Mouse (Mus musculus): Measurements from ENCODE around the gene Sel1l3. TPM values are rescaled to one million over a fixed set of nuclear protein-coding genes. Genes with fewer than 3 reads are reported as not detected.

Sel1l3 gene
- polyA plus RNA-seq, 1 experiment, result 2.4 TPM

DNA sequence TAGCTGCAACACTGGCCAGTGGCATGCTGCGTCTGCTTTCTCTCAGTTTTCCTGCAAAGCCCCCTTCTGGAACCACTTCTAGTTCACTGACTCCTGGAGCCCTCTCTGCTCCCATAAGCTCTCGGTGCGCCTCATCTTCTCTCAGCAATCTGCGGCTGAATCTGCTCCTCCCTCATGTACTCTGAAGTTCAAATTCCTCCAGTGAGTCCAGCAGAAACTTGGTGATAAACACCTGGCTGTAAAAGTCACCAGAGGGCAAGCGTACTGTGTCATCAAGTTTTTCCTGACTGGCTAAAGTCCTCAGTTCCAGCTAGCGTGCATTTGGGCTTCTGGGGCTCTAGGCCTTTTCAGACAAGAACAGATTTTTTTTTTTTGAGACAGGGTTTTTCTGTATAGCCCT is 139.2 kb downstream of the Sel1l3 start:
- H3K27me3 ChIP-seq (ENCODE audit: control insufficient read depth, insufficient read depth, low read length), result no peaks in the 10 kb centered on the region
- H3K4me3 ChIP-seq (ENCODE audit: control insufficient read depth, insufficient read depth, low read length), result no peak overlapping the region
- no peaks in the 10 kb centered on the region for H3K4me1 ChIP-seq (replicated peaks; ENCODE audit: control insufficient read depth, insufficient read depth, low read length)
- 88% methylated on average over 6 of the region's 6 CpGs for WGBS
- no peak for DNase-seq
- H3K36me3 ChIP-seq (ENCODE audit: control insufficient read depth, insufficient read depth, low read length), result no peaks in the 10 kb centered on the region
- no peak for TF ChIP-seq POLR2A (IDR thresholded peaks at IDR 0.05; ENCODE audit: control insufficient read depth, extremely low read depth, insufficient read depth, low read length, poor library complexity)
- H3K27ac ChIP-seq (ENCODE audit: control insufficient read depth, insufficient read depth, low read length), result no peak overlapping the region

DNA sequence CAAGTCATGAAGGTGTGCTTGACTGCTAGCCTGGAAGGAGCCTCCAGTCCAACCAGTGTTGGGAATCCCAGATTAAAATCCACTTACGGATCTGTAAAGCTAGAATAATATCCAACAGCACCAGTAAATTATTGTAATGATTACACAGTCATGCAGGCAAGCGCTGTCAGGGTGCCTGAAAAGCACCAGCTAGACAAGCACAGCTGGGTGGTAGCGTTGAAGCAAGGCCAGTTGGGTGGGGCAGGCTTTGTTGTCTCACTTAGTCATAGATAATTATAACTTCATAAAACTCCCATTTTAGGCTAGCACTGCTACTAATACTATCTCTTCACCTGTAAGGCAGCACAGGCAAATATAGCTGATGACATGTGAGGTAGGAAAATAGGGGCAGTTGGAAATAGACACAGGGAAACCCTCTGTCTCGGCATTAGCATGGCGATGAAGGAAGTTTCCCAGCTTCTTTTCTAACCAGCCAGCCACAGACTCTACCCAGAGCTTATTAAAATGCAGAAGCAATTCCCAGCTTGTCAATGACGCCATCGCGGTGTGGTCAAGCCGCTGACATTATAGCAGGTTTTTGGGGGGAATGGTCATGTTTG is 152.1 kb downstream of the Sel1l3 start:
- Histone ChIP-seq H3K27me3 (ENCODE audit: control insufficient read depth, insufficient read depth, low read length) (no peaks in the 10 kb centered on the region), H3K27ac (ENCODE audit: control insufficient read depth, insufficient read depth, low read length) (no peak overlapping the region), H3K4me1 (replicated peaks; ENCODE audit: control insufficient read depth, insufficient read depth, low read length) (no peaks in the 10 kb centered on the region), H3K4me3 (ENCODE audit: control insufficient read depth, insufficient read depth, low read length) (no peak overlapping the region), H3K36me3 (ENCODE audit: control insufficient read depth, insufficient read depth, low read length) (no peaks in the 10 kb centered on the region)
- no peak for DNase-seq
- WGBS, result 96% methylated on average over 9 of the region's 9 CpGs
- TF ChIP-seq POLR2A (IDR thresholded peaks at IDR 0.05; ENCODE audit: control insufficient read depth, extremely low read depth, insufficient read depth, low read length, poor library complexity) (no peak), CTCF (IDR thresholded peaks at IDR 0.05; ENCODE audit: borderline replicate concordance, control insufficient read depth, extremely low read depth, insufficient read depth, low read length, poor library complexity) (no peak)

Other genes starting within 250 kb of the Sel1l3 start
- 2.6 and 3.4 TPM in 2 replicates for gene Slc34a2, start 175.8 kb downstream of the Sel1l3 start, polyA plus RNA-seq (2012; rRNA removed)
- gene Smim20, start 53.2 kb upstream of the Sel1l3 start, polyA plus RNA-seq (2012; rRNA removed), result 37.4 and 52.3 TPM in 2 replicates

Data from thymus, adult 2 months (tissue).